Mouse (Mus musculus): ENCODE measurements around the gene Cox4i2.
A peak's percentile ranks its signal among the peaks of the same experiment; 100 is the strongest.

Cox4i2 gene

DNA sequence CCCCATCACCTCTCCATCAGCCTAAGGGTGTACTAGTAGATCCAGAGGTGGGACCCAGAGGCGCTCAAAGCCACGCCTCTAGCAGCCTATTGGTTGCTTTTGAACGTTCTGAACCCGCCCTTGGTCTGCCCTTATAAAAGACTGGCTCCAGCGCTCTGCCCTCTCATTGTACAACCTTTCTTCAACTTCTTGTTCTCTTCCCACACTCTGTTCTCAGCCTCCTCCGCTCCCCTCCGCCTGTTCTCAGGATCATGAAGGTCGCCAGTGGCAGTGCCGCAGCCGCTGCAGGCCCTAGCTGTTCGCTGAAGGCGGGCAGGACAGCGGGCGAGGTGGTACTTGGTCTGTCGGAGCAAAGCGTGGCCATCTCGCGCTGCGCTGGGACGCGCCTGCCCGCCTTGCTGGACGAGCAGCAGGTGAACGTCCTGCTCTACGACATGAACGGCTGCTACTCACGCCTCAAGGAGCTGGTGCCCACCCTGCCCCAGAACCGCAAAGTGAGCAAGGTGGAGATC, 17.8 kb upstream of the Cox4i2 start, which contains the start of gene Id1:
TSS of gene Id1 (plus strand) at position 162 of the 512 bp plus-strand sequence.
- DNase-seq: peak; percentile 95

DNA sequence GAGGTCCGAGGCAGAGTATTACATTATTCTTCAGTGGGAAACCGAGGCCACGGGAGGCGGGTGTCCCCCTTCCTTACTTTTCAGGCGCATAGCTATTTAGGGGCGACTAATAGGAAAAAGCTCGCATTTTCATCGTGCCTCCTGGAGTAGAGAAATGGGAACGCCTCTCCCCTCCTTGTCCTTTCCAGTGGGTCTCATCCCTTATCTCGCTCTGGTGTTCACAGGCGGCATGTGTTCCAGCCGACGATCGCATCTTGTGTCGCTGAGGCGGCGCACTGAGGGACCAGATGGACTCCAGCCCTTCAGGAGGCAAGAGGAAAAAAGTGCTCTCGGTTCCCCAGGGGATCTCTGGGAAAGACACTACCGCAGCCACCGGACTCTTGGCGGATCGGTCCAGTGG, 17.2 kb upstream of the Cox4i2 start:
- peak; percentile 72 for DNase-seq

DNA sequence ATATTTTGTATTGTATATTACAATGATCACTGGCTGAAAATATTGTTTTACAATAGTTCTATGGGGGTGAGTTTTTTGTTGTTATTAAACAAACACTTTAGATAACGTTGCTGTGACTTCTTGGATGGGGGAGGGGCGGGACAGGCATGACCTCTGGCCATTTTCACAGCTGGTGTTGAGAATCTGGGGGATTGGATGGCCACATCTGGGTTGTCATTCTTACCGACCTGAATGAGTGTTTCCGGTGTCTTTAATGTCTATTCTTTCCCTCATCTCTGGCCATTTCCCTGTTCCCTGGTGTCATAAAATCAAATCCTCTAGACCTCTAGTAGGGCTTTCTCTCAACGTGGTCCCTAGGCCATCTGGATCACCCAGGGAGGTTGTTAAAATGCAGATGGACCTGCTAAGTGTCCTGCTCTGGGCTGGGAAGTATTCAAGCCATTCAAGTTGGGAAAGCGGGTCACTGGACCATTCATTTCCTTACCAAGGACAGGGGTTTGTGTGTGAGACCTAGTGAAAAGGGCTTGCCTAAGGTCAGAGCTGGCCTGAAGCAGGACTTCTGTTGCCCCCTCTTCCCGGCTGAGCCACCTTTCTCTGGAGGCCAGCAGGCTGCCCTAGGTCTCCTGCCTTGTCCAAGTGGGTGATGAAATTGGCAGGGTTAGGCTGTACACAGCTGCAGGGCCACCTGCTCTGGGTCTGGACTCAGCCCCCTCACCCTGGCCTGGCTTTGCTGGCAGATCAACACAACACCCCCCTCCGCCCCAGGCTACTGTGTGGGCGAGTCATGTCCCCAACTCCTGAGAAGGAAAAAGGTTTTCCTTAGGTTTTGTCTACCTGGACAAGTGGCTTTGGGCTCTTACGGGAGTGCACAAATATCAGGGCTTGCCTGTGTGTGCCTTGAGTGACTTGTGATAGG, 16.4 kb upstream of the Cox4i2 start:
- peak; percentile 60 for DNase-seq

DNA sequence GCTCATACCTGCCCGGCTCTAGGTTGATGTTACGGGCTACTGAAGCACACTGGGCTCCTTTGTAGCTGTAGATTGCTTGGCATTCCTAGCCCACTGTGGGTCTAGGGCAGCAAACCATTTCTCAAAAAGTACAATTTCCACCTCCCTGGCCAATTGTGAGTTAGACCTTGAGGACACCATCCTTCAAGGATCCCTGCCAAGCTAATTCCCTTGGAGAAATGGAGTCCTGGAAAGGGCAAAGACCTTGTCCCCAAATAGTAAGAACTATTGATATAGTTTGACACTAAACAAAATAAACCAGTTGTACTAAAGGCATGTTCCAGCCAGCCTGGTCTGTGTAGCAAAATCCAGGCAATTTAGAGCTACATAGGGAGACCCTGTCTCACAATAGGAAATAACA, 15.6 kb upstream of the Cox4i2 start:
- DNase-seq: no peak

DNA sequence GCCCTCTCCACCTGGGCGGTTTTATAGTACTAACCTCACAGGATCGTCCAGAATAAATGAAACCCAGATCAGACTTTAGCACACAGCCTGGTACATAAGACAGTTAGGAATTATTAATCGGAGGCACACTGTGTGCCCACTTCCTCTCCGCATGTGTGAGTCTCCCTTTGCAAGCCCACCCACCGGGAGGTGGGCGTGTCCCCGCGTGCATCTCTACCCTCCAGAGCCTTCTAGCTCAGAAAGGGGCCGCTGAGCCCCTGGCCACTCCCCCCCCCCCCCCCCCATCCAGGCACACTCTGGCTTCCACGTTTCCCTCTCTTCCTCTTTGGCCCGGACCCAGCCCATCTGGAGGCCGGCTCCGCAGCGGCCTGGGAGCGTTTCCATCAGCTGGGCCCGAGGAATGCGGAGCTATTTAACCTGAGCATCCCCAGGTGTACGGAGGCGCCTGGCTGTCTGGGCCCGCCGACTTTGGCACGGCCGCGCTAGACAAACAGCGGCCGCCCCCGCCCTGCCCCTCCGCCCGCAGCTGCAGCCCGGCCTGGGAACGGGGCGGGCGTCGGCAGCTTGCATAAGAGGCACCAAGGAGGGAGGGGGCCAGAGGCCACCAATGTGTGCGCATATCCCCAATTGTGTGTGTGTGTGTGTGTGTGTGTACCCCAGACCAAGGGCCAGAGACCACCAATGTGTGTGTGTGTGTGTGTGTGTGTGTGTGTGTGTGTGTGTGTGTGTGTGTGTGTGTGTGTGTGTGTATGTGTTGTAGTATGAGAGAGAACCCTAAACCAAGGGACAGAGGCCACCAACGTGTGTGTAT, 14.7 kb upstream of the Cox4i2 start:
- peak; percentile 91 for DNase-seq

DNA sequence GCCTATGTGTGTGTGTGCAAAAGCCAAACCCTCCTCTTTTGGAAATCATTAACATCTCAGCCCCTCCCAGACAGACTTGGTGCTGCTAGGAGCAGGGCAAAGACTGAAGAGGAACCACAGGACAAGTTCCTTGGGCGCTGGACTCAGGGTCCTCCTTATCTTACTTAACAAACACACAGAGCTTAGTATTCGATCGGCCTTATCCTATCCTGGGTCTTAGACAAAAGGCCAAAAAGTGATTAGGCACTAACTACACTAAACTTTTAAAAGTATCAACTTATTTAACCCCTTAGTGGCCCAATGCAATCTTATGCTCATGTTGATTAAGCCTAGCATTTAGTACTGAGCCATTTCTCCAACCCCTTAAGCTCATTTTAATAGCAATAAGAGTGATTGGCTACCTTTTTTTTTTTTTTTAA, 14.1 kb upstream of the Cox4i2 start:
- peak; percentile 59 for DNase-seq

DNA sequence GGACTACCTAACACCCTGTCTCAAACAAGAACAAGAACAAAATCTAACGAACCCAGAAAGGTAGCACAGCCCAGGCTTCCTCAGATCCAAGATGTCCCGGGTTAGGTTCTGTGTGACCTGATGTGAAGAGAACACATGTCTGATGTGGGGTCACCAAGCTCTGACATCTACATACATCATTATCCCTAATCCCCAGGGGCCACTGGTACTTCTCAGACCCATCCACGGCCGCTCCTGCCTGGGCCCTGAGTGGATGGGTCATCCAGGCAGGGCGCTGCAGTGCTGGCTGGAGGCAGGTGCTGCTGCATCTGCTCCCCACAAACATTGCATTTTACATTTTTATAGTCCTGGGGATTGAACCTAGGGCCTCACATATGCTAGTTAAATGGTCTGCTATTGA, 13.5 kb upstream of the Cox4i2 start:
- no peak for DNase-seq

DNA sequence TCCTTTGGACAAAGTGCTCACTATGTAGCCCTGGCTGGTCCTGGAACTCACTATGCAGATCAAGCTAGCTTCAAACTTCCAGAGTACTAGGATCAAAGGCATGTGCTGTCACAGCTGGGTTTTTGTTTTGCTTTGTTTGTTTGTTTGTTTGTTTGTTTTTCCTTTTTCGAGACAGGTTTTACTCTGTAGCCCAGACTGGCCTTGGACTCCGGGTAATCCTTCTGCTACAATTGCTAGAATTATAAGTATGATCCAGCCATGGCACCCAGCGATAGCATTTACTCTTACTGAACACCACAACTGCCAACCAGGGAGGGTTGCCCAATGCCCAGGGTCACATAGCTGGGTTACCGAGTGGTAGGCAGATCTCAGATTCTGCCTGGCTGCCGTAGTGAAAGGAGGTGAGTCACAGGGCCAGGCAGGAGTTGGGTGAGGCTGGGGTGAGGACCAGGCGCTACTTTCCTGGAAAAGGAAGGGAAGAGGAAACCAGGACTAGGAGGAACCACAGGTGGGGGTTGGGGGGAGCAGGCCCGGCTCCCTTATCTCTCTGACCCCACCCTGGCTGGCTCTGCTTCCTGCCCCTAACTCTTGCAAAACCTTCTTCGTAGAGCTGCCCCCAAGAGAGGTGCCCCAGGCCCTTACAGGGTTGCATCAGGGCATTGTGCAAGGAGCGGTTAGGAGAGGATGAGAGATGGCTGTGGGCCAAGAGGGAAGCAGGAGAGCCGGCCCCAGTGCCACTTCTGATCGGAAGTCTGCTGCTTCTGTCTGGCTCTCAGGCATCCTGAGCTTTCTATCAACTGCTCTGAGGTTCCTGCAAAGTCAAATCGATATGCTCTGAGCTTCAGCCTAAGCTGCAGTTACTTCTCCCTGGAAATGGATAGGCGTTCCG, 12.6 kb upstream of the Cox4i2 start:
- DNase-seq: peak; percentile 68

DNA sequence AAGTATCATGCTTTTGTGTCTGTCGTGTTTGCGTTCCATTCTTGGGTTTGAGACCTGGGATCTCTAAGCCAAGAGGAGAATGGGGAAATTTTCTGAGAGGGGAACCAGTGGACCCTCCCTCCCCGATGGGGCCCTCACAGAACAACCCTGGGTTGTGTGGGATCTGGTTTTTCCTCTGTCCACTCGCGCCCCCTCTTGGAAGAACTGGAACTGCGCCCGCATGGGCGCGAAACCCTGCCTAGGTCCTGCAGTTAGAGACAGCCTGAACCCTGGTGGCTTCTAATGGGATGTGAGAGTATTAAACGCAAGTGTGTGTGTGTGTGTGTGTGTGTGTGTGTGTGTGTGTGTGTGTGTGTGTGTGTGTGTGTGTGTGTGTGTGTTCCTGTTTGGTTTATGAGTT, 11.5 kb upstream of the Cox4i2 start:
- peak; percentile 85 for DNase-seq

DNA sequence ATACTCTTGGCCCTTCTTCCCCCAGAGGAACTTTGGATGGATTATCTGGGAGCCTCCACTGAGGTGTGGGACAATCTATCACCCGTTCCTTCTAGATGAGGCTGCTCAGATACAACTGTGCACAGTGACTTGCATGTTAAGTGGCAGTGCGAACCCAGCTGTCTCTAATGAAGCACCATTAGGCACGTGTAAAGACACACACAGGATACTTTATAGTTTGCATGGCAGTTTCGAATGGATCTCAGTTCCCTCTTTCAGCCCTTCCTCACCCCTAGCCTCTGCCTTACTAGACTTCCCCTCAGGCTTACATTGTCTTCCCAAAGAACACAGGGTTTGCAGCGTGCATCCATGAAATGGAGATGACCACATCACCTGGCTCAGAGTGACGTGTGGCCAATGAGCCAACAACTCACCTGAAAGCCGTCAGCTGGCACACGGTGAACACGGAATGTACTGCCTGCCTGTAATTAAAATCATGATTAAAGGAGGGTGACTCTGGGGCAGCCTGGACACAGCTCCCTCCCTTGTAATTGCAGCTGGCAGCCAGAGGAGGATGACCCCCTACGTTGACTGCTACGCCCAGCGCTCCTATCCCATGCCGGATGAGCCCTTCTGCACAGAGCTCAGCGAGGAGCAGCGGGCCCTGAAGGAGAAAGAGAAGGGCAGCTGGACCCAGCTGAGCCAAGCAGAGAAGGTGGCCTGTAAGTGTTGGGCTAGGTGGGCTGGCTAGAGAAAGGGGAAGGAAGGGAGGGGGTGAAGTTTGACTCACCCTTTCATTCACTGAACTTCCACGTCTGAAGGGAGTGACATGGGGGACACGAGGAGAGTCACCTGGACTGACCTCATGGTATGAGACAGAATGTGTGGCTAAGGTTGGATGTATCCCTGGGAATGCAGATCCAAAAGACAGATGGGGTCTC, 2.8 kb downstream of the Cox4i2 start:
- DNase-seq: no peak

DNA sequence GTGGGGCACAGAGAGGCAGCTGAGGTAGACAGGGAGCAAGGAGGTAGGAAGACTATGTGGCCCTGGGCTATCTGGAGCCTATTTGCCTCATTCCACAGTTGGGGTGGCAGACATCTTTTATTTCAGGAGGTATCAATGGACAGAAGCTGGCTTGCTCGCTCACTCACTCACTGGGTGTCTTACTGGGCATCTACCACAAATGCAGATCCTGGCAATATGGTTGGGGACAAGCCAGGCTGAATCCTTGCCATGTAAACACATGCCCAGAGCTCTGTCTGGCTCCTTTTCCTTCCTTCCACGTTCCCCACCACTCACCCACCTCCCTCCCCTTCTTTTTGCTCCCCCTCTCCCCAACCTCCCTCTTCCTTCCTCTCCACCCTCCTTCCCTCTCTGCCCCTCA, 3.5 kb downstream of the Cox4i2 start:
- no peak for DNase-seq

DNA sequence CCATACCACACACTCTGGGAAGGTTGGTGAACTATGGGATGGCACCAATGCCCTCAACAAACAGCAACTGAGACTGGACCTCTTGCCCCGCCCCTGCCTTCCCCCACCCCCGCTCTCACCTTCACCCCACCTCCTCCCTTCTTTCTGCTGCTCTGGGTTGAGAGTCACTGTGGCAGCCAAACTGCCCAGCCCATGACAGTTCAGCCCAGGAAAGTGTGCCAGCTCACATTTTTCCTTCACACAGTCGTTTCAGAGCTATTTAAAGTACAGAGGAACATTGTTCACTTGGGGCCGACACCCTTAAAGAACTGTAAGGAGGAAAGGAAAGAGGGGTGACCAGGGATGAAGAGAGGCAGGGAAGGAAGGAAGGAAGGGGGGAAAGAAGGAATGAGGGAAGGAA, 4.4 kb downstream of the Cox4i2 start:
- DNase-seq: no peak

DNA sequence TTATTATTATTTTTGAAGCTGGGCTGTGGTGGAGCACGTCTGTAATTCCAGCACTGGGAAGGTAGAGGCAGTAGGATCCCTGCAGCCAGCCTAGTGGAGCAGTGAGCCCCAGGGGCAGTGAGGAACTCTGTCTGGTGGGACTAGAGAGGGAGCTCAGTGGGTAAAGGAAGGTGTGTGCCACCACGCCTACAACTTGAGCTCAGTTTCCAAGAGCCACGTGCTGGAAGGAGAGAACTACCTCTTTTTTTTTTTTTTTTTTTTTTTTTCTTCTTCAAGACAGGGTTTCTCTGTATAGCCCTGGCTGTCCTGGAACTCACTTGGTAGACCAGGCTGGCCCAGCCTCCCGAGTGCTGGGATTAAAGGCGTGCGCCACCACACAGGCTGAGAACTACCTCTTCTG, 9.3 kb downstream of the Cox4i2 start:
- no peak for DNase-seq

DNA sequence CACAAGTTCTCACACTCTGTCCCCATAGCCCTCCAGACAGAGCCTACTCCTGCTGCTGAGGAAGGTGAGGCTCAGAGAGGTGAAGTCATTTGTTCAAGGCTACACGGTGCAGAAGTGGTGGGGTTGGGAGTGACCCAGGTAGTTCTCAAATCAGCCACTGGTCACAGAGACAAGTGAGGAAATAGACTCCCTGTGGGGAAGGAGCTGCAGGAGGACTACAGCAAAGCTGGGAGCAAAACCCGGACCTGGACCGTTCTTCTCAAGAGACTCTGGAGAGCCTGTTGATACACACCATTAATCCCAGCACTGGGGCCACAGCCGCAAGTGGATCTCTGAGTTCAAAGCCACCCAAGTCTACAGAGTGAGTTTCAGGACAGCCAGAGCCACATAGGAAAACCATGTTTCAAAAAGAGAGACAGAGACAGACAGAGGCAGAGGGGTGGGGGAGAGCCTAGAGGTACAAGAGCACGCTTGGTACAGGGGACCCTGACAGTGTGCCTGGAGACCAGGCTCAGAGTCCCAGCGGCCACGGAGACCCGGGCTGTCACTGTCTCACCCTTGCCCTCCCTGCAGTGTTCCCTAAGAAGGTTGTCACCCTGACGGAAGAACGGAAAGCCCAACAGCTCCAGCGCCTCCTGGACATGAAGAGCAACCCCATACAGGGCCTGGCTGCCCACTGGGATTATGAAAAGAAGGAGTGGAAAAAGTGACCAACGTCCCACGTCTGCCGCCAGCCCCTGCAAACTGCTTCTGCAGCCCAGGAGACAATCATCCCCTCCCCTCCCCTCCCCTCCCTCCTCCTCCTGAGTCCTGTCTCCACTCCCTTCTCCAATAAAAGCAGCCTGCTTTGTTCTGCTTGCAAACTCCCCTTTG, 10.4 kb downstream of the Cox4i2 start:
- peak; percentile 52 for DNase-seq

DNA sequence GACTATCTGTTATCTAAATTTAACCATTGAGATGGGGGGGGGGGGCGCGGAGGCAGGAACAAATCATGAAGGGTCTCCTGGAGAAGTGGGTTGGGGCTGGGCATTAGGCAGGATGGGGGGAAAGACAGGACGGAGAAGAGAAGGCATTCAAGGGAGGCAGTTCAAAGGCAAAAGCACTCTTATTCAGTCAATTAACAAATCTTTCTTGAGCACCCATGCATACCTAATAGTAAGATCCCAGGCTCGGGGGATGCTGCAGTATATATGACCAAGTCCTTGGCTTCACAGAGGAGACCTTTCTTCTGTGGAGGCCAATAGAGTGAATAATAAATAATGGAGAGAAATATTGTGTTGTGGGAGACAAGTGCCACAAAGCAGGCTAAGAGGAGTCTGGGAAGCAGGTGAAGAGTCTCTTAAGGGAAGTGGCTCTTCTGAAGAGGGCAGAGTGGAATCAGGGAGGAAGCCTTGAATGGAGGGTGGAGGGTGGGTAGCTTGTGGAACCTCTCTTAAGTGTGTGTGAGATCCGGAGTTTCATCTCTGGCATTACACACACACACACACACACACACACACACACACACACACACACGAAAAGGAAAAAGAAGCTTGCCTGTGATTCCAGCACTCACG, 11.2 kb downstream of the Cox4i2 start:
- no peak for DNase-seq

DNA sequence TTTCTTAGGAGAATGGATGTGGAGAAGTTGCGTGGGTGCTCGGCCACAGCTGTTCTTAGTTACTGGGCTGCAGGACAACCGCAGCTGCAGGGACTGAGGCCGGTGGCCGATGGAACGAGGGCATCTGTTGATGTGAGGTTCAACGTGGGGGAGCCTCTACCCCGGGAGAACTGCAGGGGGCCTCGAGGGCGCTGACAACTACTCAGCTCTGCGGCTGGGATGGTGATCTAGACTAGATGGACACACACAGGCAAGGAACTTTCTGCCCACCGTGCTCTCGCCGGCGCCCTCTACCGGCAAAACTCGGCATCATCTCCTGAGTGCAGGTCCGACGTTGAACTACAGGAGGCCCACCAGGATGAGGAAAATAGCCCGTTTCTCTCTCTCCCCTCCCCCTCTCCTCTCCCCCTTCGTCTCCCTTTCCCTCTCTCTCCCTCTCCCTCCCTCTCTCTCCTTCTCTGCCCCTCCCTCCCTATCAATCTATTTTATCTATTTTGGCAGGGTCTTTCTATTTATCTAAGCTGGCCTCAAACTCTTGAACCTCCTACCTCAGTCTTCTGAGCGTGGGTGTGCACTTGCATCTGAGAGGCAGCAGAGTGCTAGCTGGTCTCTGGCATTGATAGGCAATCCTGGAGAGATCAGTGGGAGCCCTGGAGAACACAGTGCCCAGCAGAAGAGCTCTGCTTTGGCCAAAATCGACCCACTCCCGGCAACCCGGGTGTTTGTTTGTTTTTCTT, 12.6 kb downstream of the Cox4i2 start:
- peak; percentile 86 for DNase-seq

DNA sequence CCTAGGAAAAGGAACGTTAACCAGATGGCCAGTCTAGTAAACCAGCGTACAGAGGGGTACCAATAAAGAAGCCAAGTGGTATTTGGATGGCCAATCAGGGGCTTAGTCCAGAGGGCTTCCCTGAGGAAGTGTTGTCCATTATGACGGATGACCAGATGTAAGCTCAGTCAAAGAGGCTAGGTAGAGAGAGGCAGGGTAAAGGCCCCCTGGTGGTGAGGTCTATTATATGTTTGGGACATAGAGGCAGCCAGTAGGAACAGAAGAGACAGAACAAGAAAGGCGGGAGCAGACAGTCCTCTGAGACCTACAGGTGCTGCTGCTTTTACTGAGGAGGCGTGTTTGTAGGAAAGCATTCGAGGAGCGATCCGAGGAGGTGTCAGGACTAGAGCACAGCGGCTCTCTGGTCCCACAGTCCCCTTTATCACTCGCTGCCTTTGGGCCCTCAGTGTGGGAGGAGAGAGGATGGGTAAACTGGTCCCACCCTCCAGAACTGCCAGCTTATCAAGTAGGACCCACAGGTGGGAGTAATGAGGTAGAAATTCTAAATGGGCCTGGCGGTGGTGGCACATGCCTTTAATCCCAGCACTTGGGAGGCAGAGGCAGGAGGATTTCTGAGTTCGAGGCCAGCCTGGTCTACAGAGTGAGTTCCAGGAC, 13.8 kb downstream of the Cox4i2 start:
- peak; percentile 70 for DNase-seq

DNA sequence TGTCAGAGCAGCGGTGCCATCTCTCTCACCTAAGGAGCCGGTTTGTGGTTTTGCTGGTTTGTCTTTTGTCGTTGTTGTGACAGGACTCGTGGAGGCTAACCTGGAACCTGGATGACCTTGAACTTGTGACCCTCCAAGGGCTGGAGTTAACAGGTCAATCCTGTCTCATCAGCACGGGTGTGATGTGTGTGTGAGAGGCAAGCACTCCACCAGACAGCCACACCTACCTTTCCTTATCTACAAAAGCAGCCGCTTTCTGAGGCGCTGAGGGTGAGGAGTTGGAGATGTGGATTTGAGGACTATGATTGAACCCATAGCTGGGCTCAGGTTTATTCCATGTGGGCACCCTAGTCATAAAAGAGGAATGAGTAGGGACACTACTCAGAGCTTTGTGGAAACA, 15.7 kb downstream of the Cox4i2 start:
- DNase-seq: no peak

DNA sequence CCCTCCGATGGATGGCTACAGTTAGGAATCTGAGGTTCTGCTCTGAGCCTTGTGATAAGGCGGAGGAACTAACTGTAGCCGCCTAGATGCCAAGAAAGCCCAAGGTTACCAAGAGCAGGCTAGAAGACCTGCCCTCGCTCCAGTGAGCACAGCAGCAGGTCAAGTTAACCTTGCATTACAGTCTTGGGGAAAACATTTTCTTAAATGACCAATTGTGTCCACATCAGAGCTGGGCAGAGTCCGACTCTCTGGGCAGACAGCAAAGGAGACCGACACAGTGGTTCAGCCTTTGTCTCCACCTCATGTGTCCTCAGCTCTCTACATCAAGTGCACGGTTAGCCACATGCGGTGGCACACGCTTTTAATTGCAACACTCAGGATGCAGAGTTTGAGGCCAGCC, 17.6 kb downstream of the Cox4i2 start:
- no peak for DNase-seq
